Mouse (Mus musculus): ENCODE measurements at regions not wholly inside any gene's neighbourhood (a gene's known extent, or its start where the extent isn't known, plus 50 kb on each side); places are given as distances from the start of the nearest gene placed in this dataset.

DNA sequence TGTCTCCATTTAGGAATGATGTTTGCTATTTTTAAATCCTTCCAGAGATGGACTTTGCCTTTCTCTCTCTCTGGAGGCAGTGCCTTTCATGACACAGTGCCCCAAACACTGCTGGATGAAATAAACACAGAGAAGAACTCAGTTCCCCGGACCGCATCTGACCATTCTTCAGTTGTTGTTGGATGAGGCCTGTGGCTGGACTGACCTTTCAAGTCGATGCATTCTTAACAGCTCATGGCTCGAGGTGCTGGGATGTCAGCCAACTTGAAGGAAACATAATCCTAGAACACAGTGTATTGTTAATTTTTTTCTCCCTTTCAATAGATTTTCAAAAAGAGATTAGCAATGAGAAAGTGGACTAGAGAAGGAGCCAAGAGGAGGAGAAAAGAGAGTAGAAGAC lies 98.3 kb upstream of the Mocs2 start:
- TF ChIP-seq POLR2A (IDR thresholded peaks at IDR 0.05; ENCODE audit: extremely low read depth, insufficient read depth, low read length) = no peak
- TF ChIP-seq CTCF (IDR thresholded peaks at IDR 0.05; ENCODE audit: low read depth, low read length) = no peak

Data from liver, adult 2 months (tissue).